Mouse (Mus musculus): ENCODE measurements at regions not wholly inside any gene's neighbourhood (a gene's known extent, or its start where the extent isn't known, plus 50 kb on each side); places are given as distances from the start of the nearest gene placed in this dataset.

DNA sequence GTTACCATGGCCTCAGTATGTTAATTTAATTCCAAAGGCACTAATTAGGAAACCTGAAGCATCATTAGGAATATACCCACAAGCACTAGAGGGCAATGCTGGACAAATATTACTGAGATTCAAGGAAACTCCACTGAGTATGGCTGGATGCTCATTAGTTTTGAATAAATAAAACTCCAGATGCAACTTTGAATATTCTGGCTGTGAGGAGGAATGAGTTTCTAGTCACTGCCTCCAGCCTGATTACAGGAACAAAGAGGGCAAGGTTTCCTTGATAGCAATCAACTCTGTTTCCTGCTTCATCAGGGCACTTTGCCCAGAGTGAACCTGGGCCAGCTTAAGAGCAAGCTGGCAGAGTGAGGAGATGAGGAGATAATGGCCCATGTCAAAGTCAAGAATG is 543.5 kb upstream of the Pdzrn3 start:
- no peak for TF ChIP-seq CTCF (IDR thresholded peaks at IDR 0.05; ENCODE audit: control insufficient read depth, insufficient read depth, low read length)
- TF ChIP-seq POLR2A (IDR thresholded peaks at IDR 0.05; ENCODE audit: borderline replicate concordance, control insufficient read depth, low read depth, low read length) = no peak
